Mouse (Mus musculus) G1E (cell line): Measurements from ENCODE around the gene Trim38.

Experiments used
- CTCF ChIP-seq: IDR thresholded peaks from 2 replicates; pipeline ENCODE4 v1.5.1; 2012; ENCODE audit warnings: low read depth, low read length, inconsistent platforms, mixed read lengths
- GATA1 ChIP-seq: IDR thresholded peaks from 2 replicates; pipeline ENCODE4 v1.6.1; 2012; ENCODE audit warnings: borderline replicate concordance, low read length, inconsistent platforms, mixed read lengths
- POLR2AphosphoS5 ChIP-seq: IDR thresholded peaks from 2 replicates; pipeline ENCODE4 v1.6.1; 2012; ENCODE audit warnings: low read depth, low read length, inconsistent platforms; ENCODE audit not compliant: insufficient replicate concordance

DNA sequence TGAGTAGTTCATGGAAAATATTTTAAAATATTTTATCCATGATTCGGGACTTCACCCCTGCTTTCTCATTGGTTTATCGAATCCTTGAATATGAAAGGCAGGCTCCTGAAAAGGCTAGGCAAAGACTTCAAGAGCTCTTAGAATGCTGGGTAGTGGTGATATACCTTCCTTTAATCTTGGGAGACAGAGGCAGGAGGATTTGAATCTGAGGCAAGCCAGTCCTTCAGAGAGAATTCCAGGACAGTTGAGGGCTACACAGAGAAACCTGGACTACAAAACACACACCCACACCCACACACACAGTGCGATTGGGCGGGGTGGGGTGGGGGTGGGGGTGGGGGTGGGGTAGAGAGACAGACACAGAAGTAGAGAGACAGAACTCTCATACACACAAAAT lies 21.8 kb upstream of the Trim38 start:
- TF ChIP-seq CTCF (no peak), POLR2AphosphoS5 (0 out of 2 replicates have a peak, but pooled peaks have one; percentile 16), GATA1 (no peak)
